Comparison of ENCODE assay signal across 8 mouse cellular contexts in the genomic region with DNA sequence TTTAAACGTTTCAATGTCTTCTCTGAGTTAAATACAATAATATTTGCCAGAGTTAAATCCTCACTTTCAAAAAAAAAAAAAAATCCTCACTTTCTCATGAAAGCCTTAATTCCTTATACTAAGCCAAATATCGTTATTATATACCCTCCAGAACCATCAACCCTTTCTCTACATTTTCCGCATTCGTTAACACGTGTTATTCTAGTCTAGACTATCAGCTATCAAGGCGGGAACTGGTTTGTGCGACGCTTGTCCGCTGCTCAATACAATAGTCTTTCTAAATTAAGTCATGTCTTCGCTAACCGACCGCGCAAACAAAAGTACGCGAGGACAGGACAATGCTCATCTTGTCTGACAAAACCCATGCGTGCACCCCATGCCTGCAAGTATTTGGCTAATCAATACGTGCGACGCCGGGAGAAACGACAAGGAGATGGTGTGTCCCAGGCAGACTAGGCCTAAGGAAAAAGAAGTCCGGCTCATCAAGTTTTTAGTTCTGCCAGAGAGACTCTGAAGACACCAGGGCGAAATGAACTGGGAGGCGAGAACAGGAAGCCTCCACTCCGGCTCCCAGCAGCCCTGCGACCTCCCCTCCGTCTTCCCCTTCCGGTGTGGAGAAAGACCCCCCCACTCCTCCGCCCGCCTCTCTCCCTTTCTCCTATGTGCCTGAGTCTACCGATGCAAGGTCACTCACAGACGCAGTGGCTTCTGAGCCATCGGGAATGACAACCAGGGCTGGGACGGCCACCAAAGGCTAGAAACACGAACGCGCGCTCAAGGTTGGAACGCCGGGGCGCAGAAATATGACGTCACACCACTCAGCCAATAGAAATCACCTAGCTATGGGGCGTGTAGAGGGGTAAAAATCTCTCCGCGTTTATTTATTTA. TPM values are rescaled to one million over a fixed set of nuclear protein-coding genes. Genes with fewer than 3 reads are reported as not detected.
DNase-seq lines count a peak whose midpoint lies in the region; ATAC-seq lines count a peak whose summit lies in the region.

Cwf19l1 (minus strand) TSS at position 805 of the 888 bp plus-strand sequence.

- H3K36me3 ChIP-seq in hindbrain, embryonic 16.5 days (ENCODE audit: control insufficient read depth, insufficient read depth, low read length): peaks cover 16% of the 10 kb centered on the region
- peaks cover 23% of the 10 kb centered on the region; the same call in 1 of the 2 replicates for H3K36me3 ChIP-seq in macrophage (ENCODE audit: inconsistent target)

- H3K27ac ChIP-seq in hindbrain, embryonic 16.5 days (ENCODE audit: low read depth, low read length): peak within 1 kb of the TSS; percentile 94
- H3K27ac ChIP-seq in macrophage: peak within 1 kb of the TSS; percentile 75

- no peaks in the 10 kb centered on the region for H3K9me3 ChIP-seq in hindbrain, embryonic 16.5 days (ENCODE audit: control insufficient read depth, low read length)

- H3K4me3 ChIP-seq in hindbrain, embryonic 16.5 days (ENCODE audit: low read length): peak within 1 kb of the TSS; percentile 87
- H3K4me3 ChIP-seq in macrophage (ENCODE audit: inconsistent target): peak within 1 kb of the TSS; percentile 97

- peak within 1 kb of the TSS; percentile 85 for H3K4me2 ChIP-seq in hindbrain, embryonic 16.5 days (ENCODE audit: low read length)

- H3K4me1 ChIP-seq in hindbrain, embryonic 16.5 days (ENCODE audit: control insufficient read depth, insufficient read depth, low read depth, low read length): peaks cover 6% of the 10 kb centered on the region

- H3K79me2 ChIP-seq in macrophage (ENCODE audit: inconsistent target): peaks cover 36% of the 10 kb centered on the region

- DNase-seq in WW6 (ENCODE audit: low read depth, low spot score): peak; percentile 79
- peak; percentile 70 to 87 for DNase-seq in cerebellum, postnatal 4 days (ENCODE audit: low spot score in 2 of 2)
- peak; percentile 89 for DNase-seq in gastrocnemius, adult 18-20 months (ENCODE audit: low spot score)
- peak; percentile 85 to 88 for DNase-seq in left cerebral cortex, adult 18-20 months (ENCODE audit: low spot score in 2 of 2)
- DNase-seq in right cerebral cortex, adult 18-20 months: peak; percentile 90
- peak; percentile 57 for DNase-seq in urinary bladder, postnatal 10 days (ENCODE audit: low spot score)

- ATAC-seq in hindbrain, embryonic 16.5 days: peak; percentile 95

- no peaks in the 10 kb centered on the region for H3K27me3 ChIP-seq in hindbrain, embryonic 16.5 days (replicated peaks; ENCODE audit: control insufficient read depth, insufficient read depth, low read length)

- peak within 1 kb of the TSS; percentile 80 for H3K9ac ChIP-seq in hindbrain, embryonic 16.5 days (ENCODE audit: low read depth, low read length)

- WGBS in hindbrain, embryonic 16.5 days: under 1% methylated on average over 44 of the region's 45 CpGs
- under 1% methylated on average over 45 of the region's 45 CpGs for WGBS in macrophage (ENCODE audit: missing documents)

RNA-seq across cellular contexts. Expression of gene Cwf19l1, which starts in this region (rescaled TPM):
- 1 to 10 TPM; 5.1 to 7.4 TPM for total RNA-seq in gastrocnemius, adult 18-20 months (2021)
- polyA plus RNA-seq in hindbrain, embryonic 16.5 days (2015; fragmentation: Nextera tagmentation; extraction: Ambion mirVana): 28.0 TPM in 2 replicates
- total RNA-seq in left cerebral cortex, adult 18-20 months (2021): 10 to 100 TPM; 20.0 to 21.4 TPM
- 10 to 100 TPM in 24 of 26 experiments, 1 to 10 TPM in 2; 8.9 to 47.7 (median 22.7) TPM for total RNA-seq in macrophage (2018; cell fraction: chromatin; rRNA removed)
- 10 to 100 TPM in 11 of 26 experiments, 1 to 10 TPM in 15; 3.3 to 11.9 (median 8.5) TPM for total RNA-seq in macrophage (2018; cell fraction: cytosol; rRNA removed)
- 10 to 100 TPM in 19 of 26 experiments, 1 to 10 TPM in 7; 7.3 to 24.7 (median 14.2) TPM for total RNA-seq in macrophage (2018; cell fraction: nucleus; rRNA removed)
- 12.7 to 13.8 TPM (median 12.9 TPM) in 3 replicates for polyA plus RNA-seq in macrophage (2018)

Comparison
In these comparisons a context has a peak if more than half of its experiments do, and no peak if none do; other contexts are left out.
1. Peak in every context shown above with its lines: DNase-seq, ATAC-seq, H3K4me3 ChIP-seq and H3K27ac ChIP-seq.